Mouse (Mus musculus): ENCODE data around the gene Eya4. TPM values are rescaled to one million over a fixed set of nuclear protein-coding genes. Genes with fewer than 3 reads are reported as not detected.

Eya4 gene
- polyA plus RNA-seq, 1 experiment from 2014 or later: 0.75 TPM

DNA sequence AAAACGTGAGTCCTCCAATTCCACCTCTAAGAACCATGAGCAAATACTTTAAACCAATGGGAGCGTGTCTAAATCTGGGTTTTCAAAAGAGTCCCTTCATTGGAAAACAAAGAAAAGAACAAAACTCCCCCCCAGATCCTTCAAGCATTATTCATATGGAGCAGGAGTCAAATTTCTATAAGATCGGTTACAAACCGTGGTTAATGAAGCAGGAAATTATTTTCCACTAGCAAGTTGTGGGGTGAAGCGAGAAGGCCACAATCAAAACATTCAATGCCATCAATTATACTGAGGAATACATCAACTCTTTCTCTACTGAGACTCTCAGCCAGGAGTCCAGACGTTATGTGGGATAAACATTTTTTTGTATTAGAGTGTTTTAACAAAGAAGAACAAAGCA is 171.3 kb downstream of the Eya4 start:
- Histone ChIP-seq H3K9me3 (no peaks in the 10 kb centered on the region), H3K4me1 (0 out of 2 replicates have a peak, but pooled peaks cover 4% of the 10 kb centered on the region), H3K27ac (no peak overlapping the region), H3K27me3 (no peaks in the 10 kb centered on the region), H3K4me2 (no peak overlapping the region), H3K4me3 (no peak overlapping the region), H3K36me3 (no peaks in the 10 kb centered on the region), H3K9ac (no peak overlapping the region)
- no peak for ATAC-seq (ENCODE audit: borderline replicate concordance, extremely low read depth, low FRiP score, low TSS enrichment)
- 47% methylated on average over 6 of the region's 6 CpGs for WGBS

DNA sequence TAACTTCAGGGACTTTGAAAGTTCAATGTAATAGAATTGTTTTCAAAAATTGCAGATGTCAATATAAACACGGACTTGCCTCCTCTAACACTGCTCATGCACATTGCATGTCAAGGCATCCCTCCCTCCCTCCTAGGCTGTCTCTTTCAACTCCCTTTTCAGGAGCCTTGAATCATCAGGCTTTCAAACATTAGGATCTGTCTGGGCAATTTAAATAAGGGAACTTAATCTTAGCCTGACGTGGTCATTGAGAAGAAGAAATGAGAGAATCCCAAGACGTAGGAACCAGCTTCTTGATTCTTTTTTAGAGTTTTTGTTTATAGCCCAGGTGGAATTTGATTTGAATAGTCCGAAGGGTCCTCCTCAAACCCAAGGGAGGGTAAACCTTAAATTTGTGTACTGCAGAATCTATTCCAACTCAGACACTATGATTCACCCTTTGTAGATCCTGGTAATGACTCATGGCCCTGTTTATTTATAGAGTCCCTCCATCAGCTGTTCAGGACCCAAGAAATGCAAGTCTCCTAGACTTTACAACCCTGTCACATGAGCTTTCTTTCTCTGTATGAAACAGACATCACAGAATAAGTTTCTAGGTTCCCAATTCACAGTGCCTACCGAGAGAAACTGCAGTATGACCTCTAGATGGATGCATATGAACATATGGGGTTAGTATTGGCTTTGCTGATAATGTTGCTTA is 173.1 kb downstream of the Eya4 start:
- no peaks in the 10 kb centered on the region for H3K36me3 ChIP-seq
- no peaks in the 10 kb centered on the region for H3K27me3 ChIP-seq
- WGBS: 73% methylated on average over 5 of the region's 5 CpGs
- no peak overlapping the region for H3K4me3 ChIP-seq
- H3K4me2 ChIP-seq: no peak overlapping the region
- H3K4me1 ChIP-seq: 0 out of 2 replicates have a peak, but pooled peaks cover 4% of the 10 kb centered on the region
- H3K9ac ChIP-seq: no peak overlapping the region
- no peak for ATAC-seq (ENCODE audit: borderline replicate concordance, extremely low read depth, low FRiP score, low TSS enrichment)
- no peak overlapping the region for H3K27ac ChIP-seq
- H3K9me3 ChIP-seq: no peaks in the 10 kb centered on the region

- Histone ChIP-seq H3K36me3 (no peaks in the 10 kb centered on the region), H3K27ac (no peak overlapping the region), H3K9ac (no peak overlapping the region), H3K4me3 (no peak overlapping the region), H3K9me3 (no peaks in the 10 kb centered on the region), H3K4me1 (0 out of 2 replicates have a peak, but pooled peaks cover 4% of the 10 kb centered on the region), H3K4me2 (no peak overlapping the region), H3K27me3 (no peaks in the 10 kb centered on the region)
- 46% methylated on average over 8 of the region's 8 CpGs for WGBS
- no peak for ATAC-seq (ENCODE audit: borderline replicate concordance, extremely low read depth, low FRiP score, low TSS enrichment)
Measured at GRCm38 (mm10) chr10:23176666-23177346, 173.8 kb downstream of the Eya4 start.

GRCm38 (mm10) chr10:23171541-23171940 is 179.0 kb downstream of the Eya4 start:
- H3K27ac ChIP-seq: no peak overlapping the region
- WGBS: 89% methylated on average over 7 of the region's 7 CpGs

GRCm38 (mm10) chr10:23165089-23165642 is 185.4 kb downstream of the Eya4 start:
- WGBS: 63% methylated on average over 7 of the region's 7 CpGs
- H3K4me2 ChIP-seq: no peak overlapping the region
- H3K4me3 ChIP-seq: no peak overlapping the region
- no peaks in the 10 kb centered on the region for H3K9me3 ChIP-seq
- H3K36me3 ChIP-seq: no peaks in the 10 kb centered on the region
- ATAC-seq (ENCODE audit: borderline replicate concordance, extremely low read depth, low FRiP score, low TSS enrichment): no peak
- H3K27me3 ChIP-seq: no peaks in the 10 kb centered on the region
- no peak overlapping the region for H3K9ac ChIP-seq
- H3K27ac ChIP-seq: no peak overlapping the region
- H3K4me1 ChIP-seq: no peaks in the 10 kb centered on the region

More at GRCm38 (mm10) chr10:23171541-23171940, 179.0 kb downstream of the Eya4 start:
- Histone ChIP-seq H3K36me3 (no peaks in the 10 kb centered on the region), H3K4me1 (0 out of 2 replicates have a peak, but pooled peaks cover 4% of the 10 kb centered on the region), H3K9ac (no peak overlapping the region), H3K4me3 (no peak overlapping the region), H3K9me3 (no peaks in the 10 kb centered on the region), H3K27me3 (no peaks in the 10 kb centered on the region), H3K4me2 (no peak overlapping the region)
- ATAC-seq (ENCODE audit: borderline replicate concordance, extremely low read depth, low FRiP score, low TSS enrichment): no peak

DNA sequence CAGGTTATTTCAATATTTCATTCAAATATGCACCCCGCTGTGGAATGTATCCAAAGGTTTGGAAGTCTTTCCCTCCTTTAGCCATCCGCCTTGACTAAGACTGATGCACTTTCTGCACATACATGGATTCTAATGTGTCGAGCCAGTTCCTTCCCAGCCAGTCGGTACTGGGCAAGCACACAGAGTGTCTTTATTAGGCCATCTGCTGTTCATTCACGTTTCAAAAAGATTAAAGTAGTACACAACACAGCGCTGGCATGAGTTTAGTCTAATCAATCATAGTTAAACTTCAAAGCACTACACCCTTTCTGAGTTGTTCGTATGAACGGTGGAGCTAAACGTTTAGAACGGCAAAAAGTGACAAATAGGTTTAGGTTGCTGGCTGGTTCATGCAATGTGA is 190.7 kb downstream of the Eya4 start:
- Histone ChIP-seq H3K9ac (no peak overlapping the region), H3K4me1 (no peaks in the 10 kb centered on the region), H3K4me2 (no peak overlapping the region), H3K4me3 (no peak overlapping the region), H3K9me3 (no peaks in the 10 kb centered on the region), H3K36me3 (no peaks in the 10 kb centered on the region), H3K27ac (no peak overlapping the region), H3K27me3 (no peaks in the 10 kb centered on the region)
- 37% methylated on average over 10 of the region's 10 CpGs for WGBS
- ATAC-seq (ENCODE audit: borderline replicate concordance, extremely low read depth, low FRiP score, low TSS enrichment): no peak

DNA sequence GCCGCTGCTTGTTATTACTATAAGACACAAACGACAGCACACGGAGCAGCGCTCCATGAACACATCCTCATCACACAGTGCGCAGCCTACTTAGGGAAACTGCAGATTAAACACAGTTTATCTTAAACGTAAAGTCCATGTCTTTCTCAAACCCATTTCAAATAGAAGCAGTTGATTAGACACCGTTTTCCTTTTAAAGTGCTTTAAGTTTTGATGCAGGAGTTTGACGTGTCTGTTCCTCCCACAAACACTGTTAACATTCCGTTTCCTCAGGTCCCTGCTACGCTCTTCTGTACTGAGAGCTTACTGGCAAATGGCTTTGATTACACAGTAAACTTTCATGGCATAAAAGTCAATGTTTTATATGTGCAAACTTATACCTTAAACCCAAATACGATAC is 191.4 kb downstream of the Eya4 start:
- Histone ChIP-seq H3K4me3 (no peak overlapping the region), H3K36me3 (no peaks in the 10 kb centered on the region), H3K4me2 (no peak overlapping the region), H3K9me3 (no peaks in the 10 kb centered on the region), H3K4me1 (no peaks in the 10 kb centered on the region), H3K27me3 (no peaks in the 10 kb centered on the region), H3K27ac (no peak overlapping the region), H3K9ac (no peak overlapping the region)
- 57% methylated on average over 11 of the region's 11 CpGs for WGBS
- no peak for ATAC-seq (ENCODE audit: borderline replicate concordance, extremely low read depth, low FRiP score, low TSS enrichment)

DNA sequence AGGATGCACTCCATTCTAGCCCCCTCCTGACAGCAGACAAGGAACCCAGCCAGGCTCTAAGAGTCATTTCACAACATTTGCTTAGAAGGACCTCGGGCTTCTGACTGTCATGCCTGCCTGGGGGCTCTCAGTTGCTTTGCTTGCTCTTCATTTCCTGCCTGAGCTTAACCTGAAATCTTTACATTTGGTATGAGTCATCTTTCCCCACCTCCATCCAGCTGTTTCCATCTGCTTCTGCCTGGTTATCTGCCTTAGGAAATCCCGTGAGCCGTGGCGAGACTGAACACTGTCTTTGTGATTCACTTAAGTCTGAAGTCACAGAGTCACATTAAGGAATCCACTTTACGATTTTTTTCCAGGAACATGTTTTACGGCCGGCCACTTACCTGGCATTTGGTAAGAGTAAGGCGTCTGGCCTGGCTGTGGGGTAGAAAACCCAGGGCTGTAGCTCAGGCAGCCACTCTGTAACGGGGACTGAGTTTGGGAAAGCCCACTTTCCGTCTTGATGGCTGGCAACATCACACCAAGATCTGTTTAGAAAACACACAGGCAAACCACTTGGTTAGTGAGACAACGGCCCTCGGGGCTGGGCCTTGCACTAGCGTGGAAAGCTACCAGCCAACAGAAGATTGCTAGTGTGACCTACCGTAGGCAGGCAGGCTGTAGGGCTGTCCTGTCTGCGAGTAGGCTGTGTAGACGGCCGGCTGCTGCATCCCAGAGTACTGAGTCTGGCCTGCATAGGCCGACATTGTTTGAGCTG is 193.5 kb downstream of the Eya4 start:
- no peak overlapping the region for H3K9ac ChIP-seq
- no peak overlapping the region for H3K4me3 ChIP-seq
- 57% methylated on average over 18 of the region's 18 CpGs for WGBS
- H3K9me3 ChIP-seq: no peaks in the 10 kb centered on the region
- ATAC-seq (ENCODE audit: borderline replicate concordance, extremely low read depth, low FRiP score, low TSS enrichment): no peak
- H3K27ac ChIP-seq: no peak overlapping the region
- H3K36me3 ChIP-seq: no peaks in the 10 kb centered on the region
- no peak overlapping the region for H3K4me2 ChIP-seq
- no peaks in the 10 kb centered on the region for H3K4me1 ChIP-seq
- H3K27me3 ChIP-seq: no peaks in the 10 kb centered on the region

DNA sequence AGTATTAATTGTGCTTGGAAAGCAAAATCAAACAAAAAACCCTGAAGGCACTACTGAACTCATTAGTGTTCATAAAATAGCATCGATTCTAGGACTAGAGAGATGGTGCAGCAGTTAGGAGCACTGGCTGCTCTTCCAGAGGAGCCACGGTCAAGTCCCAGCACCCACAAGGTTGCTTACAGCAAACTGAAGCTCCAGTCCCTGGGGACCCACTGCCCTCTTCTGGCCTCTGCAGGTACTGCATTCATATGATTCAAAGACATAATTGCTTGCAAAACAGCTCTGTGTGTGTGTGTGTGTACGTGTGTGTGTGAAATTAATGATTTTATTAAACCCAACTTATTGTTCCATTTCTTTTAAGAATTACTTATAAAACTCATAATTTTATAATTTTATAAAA is 200.2 kb downstream of the Eya4 start:
- WGBS: 95% methylated on average over 3 of the region's 3 CpGs
- no peak for ATAC-seq (ENCODE audit: borderline replicate concordance, extremely low read depth, low FRiP score, low TSS enrichment)
- Histone ChIP-seq H3K27ac (no peak overlapping the region), H3K9ac (no peak overlapping the region), H3K4me3 (no peak overlapping the region), H3K36me3 (no peaks in the 10 kb centered on the region), H3K4me2 (no peak overlapping the region), H3K4me1 (no peaks in the 10 kb centered on the region), H3K9me3 (no peaks in the 10 kb centered on the region), H3K27me3 (no peaks in the 10 kb centered on the region)

- no peaks in the 10 kb centered on the region for H3K36me3 ChIP-seq
- H3K9ac ChIP-seq: no peak overlapping the region
- no peak overlapping the region for H3K4me3 ChIP-seq
- H3K27me3 ChIP-seq: no peaks in the 10 kb centered on the region
- no peaks in the 10 kb centered on the region for H3K9me3 ChIP-seq
- WGBS: 58% methylated on average over 2 of the region's 2 CpGs
- H3K4me1 ChIP-seq: no peaks in the 10 kb centered on the region
- H3K4me2 ChIP-seq: no peak overlapping the region
- no peak overlapping the region for H3K27ac ChIP-seq
- no peak for ATAC-seq (ENCODE audit: borderline replicate concordance, extremely low read depth, low FRiP score, low TSS enrichment)
Measured at GRCm38 (mm10) chr10:23144616-23145015, 206.0 kb downstream of the Eya4 start.

DNA sequence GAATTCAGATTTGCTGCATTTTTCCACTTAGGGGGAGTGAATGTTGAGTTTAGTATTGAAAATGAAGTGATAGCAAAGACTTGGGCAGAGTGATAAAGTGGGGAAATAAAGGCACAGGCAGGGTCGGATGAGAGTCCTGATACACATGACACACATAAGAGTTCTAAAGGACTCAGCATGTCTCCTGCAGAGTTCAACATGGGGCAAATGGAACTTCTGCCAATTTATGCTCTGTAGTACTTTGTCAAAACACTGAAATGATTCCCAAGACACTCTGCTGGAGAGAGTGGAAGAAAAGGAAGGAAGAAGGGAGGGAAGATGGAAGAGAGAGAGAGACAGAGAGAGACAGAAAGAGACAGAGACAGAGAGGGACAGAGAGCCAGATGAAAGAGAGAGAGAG is 222.6 kb downstream of the Eya4 start:
- Histone ChIP-seq H3K9me3 (no peaks in the 10 kb centered on the region), H3K4me3 (no peak overlapping the region), H3K27ac (no peak overlapping the region), H3K36me3 (no peaks in the 10 kb centered on the region), H3K9ac (no peak overlapping the region), H3K4me2 (no peak overlapping the region), H3K27me3 (no peaks in the 10 kb centered on the region), H3K4me1 (no peaks in the 10 kb centered on the region)
- ATAC-seq (ENCODE audit: borderline replicate concordance, extremely low read depth, low FRiP score, low TSS enrichment): peak; percentile 35; the same call in 1 of the 2 replicates
- WGBS: 55% methylated on average over 1 of the region's 1 CpGs

DNA sequence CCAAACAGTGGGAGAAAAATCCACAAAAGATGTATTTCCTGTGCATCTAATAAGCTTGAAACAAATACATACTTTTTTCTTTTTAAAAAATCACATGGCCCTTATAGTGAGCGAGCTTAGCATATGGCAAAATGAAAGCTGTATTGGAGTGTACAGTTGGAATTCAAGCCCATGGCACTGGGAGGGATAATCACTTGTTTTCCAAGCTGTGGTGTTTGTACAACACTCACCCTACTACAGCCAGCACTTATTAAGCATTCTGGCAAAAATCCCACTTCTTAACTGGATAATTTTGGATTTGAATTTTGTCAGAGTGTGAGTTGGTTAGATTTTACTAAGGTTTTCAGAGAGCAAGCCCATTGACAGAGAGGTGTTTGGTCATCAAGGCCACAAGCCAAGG is 223.4 kb downstream of the Eya4 start:
- H3K27me3 ChIP-seq: no peaks in the 10 kb centered on the region
- H3K27ac ChIP-seq: no peak overlapping the region
- H3K4me2 ChIP-seq: no peak overlapping the region
- H3K9me3 ChIP-seq: no peaks in the 10 kb centered on the region
- H3K4me1 ChIP-seq: no peaks in the 10 kb centered on the region
- H3K4me3 ChIP-seq: no peak overlapping the region
- WGBS: 81% methylated on average over 1 of the region's 1 CpGs
- H3K36me3 ChIP-seq: no peaks in the 10 kb centered on the region
- no peak overlapping the region for H3K9ac ChIP-seq
- no peak for ATAC-seq (ENCODE audit: borderline replicate concordance, extremely low read depth, low FRiP score, low TSS enrichment)

Measured in lung, embryonic 15.5 days (tissue).